Mouse (Mus musculus) forebrain, embryonic 13.5 days (tissue): ENCODE measurements around the gene D16Ertd472e. TPM values are rescaled to one million over a fixed set of nuclear protein-coding genes. Genes with fewer than 3 reads are reported as not detected.
A peak's percentile ranks its signal among the peaks of the same experiment; 100 is the strongest.

Experiments
- ATAC-seq: fragments of 200-750 bp; cut with Nextera tagmentation; 2 replicates; pipeline ENCODE4 v1.8.0; 2017
- H3K27ac ChIP-seq: fragments of 300-500 bp; sonication (generic); 2 replicates; pipeline ENCODE4 v1.5.1; 2015; ENCODE audit warnings: inconsistent platforms, mild to moderate bottlenecking, moderate library complexity
- H3K27me3 ChIP-seq: fragments of 300-500 bp; sonication (generic); 2 replicates; pipeline ENCODE4 v1.6.1; 2015; ENCODE audit warnings: mild to moderate bottlenecking, inconsistent platforms
- H3K36me3 ChIP-seq: fragments of 300-500 bp; sonication (generic); 2 replicates; pipeline ENCODE4 v1.6.1; 2015; ENCODE audit warnings: mild to moderate bottlenecking, inconsistent platforms; ENCODE audit not compliant: poor library complexity, severe bottlenecking
- H3K4me1 ChIP-seq: fragments of 300-500 bp; sonication (generic); 2 replicates; pipeline ENCODE4 v1.6.1; 2015; ENCODE audit warnings: inconsistent platforms
- H3K4me2 ChIP-seq: fragments of 300-500 bp; sonication (generic); 2 replicates; pipeline ENCODE4 v1.6.1; 2015; ENCODE audit warnings: inconsistent platforms, mild to moderate bottlenecking, moderate library complexity
- H3K4me3 ChIP-seq: fragments of 300-500 bp; sonication (generic); 2 replicates; pipeline ENCODE4 v1.5.1; 2015; ENCODE audit warnings: mild to moderate bottlenecking, inconsistent platforms
- H3K9ac ChIP-seq: fragments of 300-500 bp; sonication (generic); 2 replicates; pipeline ENCODE4 v1.6.1; 2015; ENCODE audit warnings: mild to moderate bottlenecking, inconsistent platforms
- H3K9me3 ChIP-seq: fragments of 300-500 bp; sonication (generic); replicated peaks from 2 replicates; pipeline ENCODE4 v1.6.1; 2016; ENCODE audit warnings: inconsistent platforms
- WGBS: fragments of 180-500 bp; shearing (Covaris S2); methylation state at CpG from one replicate; pipeline ENCODE4 v1.1.7; 2015; 5-methylcytosine and 5-hydroxymethylcytosine counted together
- polyA plus RNA-seq: library from polyadenylated mRNA; unstranded; fragments of >200 nt; fragmentation: Nextera tagmentation; extraction: Ambion mirVana; gene quantifications from 2 replicates; pipeline ENCODE4 v1.2.1, GENCODE M21; 2015

Gene D16Ertd472e
- polyA plus RNA-seq, 1 experiment from 2014 or later, result 12.9 TPM

DNA sequence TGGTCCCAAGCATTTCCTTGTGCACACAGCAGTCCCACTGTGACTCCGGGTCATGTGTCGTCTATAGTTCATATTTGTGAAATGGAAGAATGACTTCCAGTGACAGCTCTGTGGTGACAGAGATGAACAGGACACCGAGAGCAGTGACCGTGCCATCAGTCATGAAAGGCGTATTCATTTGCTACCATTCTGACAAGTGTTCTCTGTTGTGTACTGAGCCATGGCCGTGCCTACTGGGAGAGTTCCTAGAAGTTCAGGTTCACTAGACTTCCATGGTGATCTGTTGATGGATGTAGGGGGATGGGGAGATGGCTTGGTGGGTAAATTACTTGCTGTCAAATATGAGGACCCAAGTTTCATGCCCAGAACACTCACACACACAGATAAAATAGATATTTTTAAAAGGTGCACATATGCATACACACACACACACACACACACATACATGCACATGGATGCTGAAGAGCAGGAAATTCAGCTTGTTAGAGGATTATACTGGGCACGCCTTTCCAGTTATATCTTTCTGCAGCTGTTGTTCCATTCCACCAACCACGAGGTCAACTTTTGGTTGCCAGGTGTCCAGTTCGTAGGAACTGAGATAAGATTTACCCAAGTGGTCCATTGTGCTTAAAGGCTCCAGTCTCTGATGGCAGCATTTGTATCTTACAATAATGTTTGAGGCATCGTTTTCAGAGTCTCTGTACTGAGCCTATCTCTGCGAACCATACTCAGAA lies 9.3 kb upstream of the D16Ertd472e start:
- no peaks in the 10 kb centered on the region for H3K36me3 ChIP-seq
- no peaks in the 10 kb centered on the region for H3K9me3 ChIP-seq
- H3K4me1 ChIP-seq, result no peaks in the 10 kb centered on the region
- H3K4me3 ChIP-seq, result no peak overlapping the region
- no peak overlapping the region for H3K9ac ChIP-seq
- no peak overlapping the region for H3K27ac ChIP-seq
- H3K27me3 ChIP-seq, result no peaks in the 10 kb centered on the region
- no peak for ATAC-seq
- WGBS, result 88% methylated on average over 11 of the region's 11 CpGs
- no peak overlapping the region for H3K4me2 ChIP-seq

GRCm38 (mm10) chr16:78585163-78585562 lies 8.7 kb upstream of the D16Ertd472e start:
- no peaks in the 10 kb centered on the region for H3K36me3 ChIP-seq
- H3K27me3 ChIP-seq, result no peaks in the 10 kb centered on the region
- no peak overlapping the region for H3K4me3 ChIP-seq
- H3K9ac ChIP-seq, result no peak overlapping the region
- no peaks in the 10 kb centered on the region for H3K4me1 ChIP-seq
- WGBS, result 91% methylated on average over 4 of the region's 4 CpGs
- no peaks in the 10 kb centered on the region for H3K9me3 ChIP-seq
- no peak overlapping the region for H3K4me2 ChIP-seq
- H3K27ac ChIP-seq, result no peak overlapping the region
- no peak for ATAC-seq

- Histone ChIP-seq H3K4me3 (no peak overlapping the region), H3K4me2 (no peak overlapping the region), H3K27ac (no peak overlapping the region), H3K9ac (no peak overlapping the region), H3K27me3 (no peaks in the 10 kb centered on the region), H3K9me3 (no peaks in the 10 kb centered on the region), H3K4me1 (no peaks in the 10 kb centered on the region), H3K36me3 (no peaks in the 10 kb centered on the region)
- 92% methylated on average over 4 of the region's 4 CpGs for WGBS
- no peak for ATAC-seq
Observed at GRCm38 (mm10) chr16:78583968-78584367, 7.5 kb upstream of the D16Ertd472e start.

DNA sequence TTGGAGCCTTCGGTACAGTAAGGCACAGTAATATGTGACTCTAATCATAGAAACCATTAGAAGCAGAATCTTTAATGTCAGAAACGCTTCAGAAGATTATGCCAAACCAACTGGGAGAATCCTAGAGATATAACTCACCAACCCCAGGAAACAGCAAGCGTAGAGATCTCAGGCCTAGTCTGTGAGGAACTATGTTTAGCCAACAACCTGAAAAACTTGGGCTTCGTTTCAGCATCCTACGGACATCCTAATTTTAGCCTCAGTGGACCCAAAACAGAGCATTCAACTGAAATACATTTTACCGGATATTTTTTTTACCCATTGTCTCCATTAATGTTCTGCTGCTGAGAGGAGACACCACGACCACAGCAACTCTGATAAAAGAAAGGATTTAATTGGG lies 3.9 kb upstream of the D16Ertd472e start:
- Histone ChIP-seq H3K36me3 (no peaks in the 10 kb centered on the region), H3K4me3 (no peak overlapping the region), H3K27ac (no peak overlapping the region), H3K4me1 (0 out of 2 replicates have a peak, but pooled peaks cover 6% of the 10 kb centered on the region), H3K9me3 (no peaks in the 10 kb centered on the region), H3K27me3 (no peaks in the 10 kb centered on the region), H3K4me2 (no peak overlapping the region), H3K9ac (no peak overlapping the region)
- ATAC-seq, result no peak
- 94% methylated on average over 7 of the region's 7 CpGs for WGBS

GRCm38 (mm10) chr16:78579386-78579785 lies 2.9 kb upstream of the D16Ertd472e start:
- no peak overlapping the region for H3K27ac ChIP-seq
- WGBS, result 89% methylated on average over 4 of the region's 4 CpGs

DNA sequence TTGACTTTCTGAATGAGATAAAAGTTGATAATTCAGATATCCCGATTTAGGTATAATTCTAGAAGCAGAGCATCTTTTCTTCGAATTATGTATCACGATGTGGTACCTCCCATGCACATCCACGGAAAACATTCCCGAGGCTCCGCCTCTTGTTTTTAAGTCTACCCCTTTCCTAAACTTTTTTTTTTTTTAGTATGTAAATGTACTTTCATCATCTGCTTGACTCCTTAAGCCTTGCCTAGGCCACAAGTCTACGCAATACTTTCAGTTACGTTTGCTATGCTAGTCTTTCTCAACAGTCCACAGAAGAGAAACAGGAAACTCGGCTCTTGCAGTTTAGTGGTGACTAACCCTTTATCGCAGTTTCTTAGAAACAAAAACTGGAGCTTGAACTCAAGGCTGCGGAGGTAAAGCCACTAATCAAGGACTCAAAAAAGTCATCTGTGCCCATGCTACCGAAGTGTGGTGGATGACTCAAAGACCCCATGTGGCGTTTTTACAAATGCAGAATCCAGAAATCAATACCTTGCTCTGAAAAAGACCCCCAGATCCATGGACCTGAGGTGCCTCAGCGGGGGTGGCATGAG lies 670 bp upstream of the D16Ertd472e start:
- no peaks in the 10 kb centered on the region for H3K27me3 ChIP-seq
- H3K27ac ChIP-seq, result no peak overlapping the region
- H3K9ac ChIP-seq, result peak overlapping the region; percentile 81
- H3K36me3 ChIP-seq, result no peaks in the 10 kb centered on the region
- H3K4me3 ChIP-seq, result peak overlapping the region; percentile 74
- ATAC-seq, result peak; percentile 4
- no peaks in the 10 kb centered on the region for H3K9me3 ChIP-seq
- H3K4me1 ChIP-seq, result peaks cover 30% of the 10 kb centered on the region
- H3K4me2 ChIP-seq, result peak overlapping the region; percentile 67
- WGBS, result 24% methylated on average over 14 of the region's 14 CpGs

More at GRCm38 (mm10) chr16:78579386-78579785, 2.9 kb upstream of the D16Ertd472e start:
- no peak overlapping the region for H3K4me3 ChIP-seq
- no peaks in the 10 kb centered on the region for H3K9me3 ChIP-seq
- no peaks in the 10 kb centered on the region for H3K27me3 ChIP-seq
- ATAC-seq, result no peak
- no peak overlapping the region for H3K4me2 ChIP-seq
- peaks cover 12% of the 10 kb centered on the region for H3K4me1 ChIP-seq
- no peak overlapping the region for H3K9ac ChIP-seq
- no peaks in the 10 kb centered on the region for H3K36me3 ChIP-seq

- Histone ChIP-seq H3K9ac (peak overlapping the region; percentile 81), H3K9me3 (no peaks in the 10 kb centered on the region), H3K27me3 (no peaks in the 10 kb centered on the region), H3K4me1 (peaks cover 30% of the 10 kb centered on the region), H3K4me3 (peak overlapping the region; percentile 74), H3K27ac (peak overlapping the region; percentile 80), H3K4me2 (peak overlapping the region; percentile 67), H3K36me3 (no peaks in the 10 kb centered on the region)
- WGBS, result under 1% methylated on average over 41 of the region's 41 CpGs
- peak; percentile 82 for ATAC-seq
Observed at GRCm38 (mm10) chr16:78575852-78576477, 543 bp downstream of the D16Ertd472e start.

- Histone ChIP-seq H3K9me3 (no peaks in the 10 kb centered on the region), H3K4me3 (peak overlapping the region; percentile 74), H3K27me3 (no peaks in the 10 kb centered on the region), H3K36me3 (no peaks in the 10 kb centered on the region), H3K4me1 (peaks cover 30% of the 10 kb centered on the region), H3K9ac (peak overlapping the region; percentile 81), H3K27ac (no peak overlapping the region), H3K4me2 (peak overlapping the region; percentile 67)
- 34% methylated on average over 4 of the region's 4 CpGs for WGBS
- no peak for ATAC-seq
Observed at GRCm38 (mm10) chr16:78575190-78575851, 1.2 kb downstream of the D16Ertd472e start.

DNA sequence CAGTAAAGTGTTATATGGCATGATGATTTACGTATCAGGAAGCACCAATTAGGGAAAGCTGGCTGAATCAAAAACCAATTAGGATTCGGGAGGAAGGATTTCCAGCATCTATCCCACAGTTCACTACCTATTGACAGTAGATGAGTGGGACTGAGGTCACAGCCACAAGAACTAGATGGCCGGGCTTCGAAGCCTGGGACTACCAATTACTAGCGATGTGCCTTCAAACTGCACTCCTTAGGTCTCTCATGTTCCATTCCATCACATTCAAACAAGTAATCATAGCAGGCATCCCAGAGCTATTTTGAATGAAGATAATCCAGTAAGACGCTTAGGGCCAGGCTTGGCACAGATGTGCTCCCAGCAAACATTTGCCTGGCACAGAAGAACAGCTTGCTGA lies 2.3 kb downstream of the D16Ertd472e start:
- H3K4me3 ChIP-seq, result peak overlapping the region; percentile 25
- ATAC-seq, result no peak
- H3K9me3 ChIP-seq, result no peaks in the 10 kb centered on the region
- H3K9ac ChIP-seq, result no peak overlapping the region
- H3K27me3 ChIP-seq, result no peaks in the 10 kb centered on the region
- 20% methylated on average over 6 of the region's 6 CpGs for WGBS
- H3K4me2 ChIP-seq, result peak overlapping the region; percentile 67
- no peak overlapping the region for H3K27ac ChIP-seq
- H3K36me3 ChIP-seq, result no peaks in the 10 kb centered on the region
- H3K4me1 ChIP-seq, result peaks cover 30% of the 10 kb centered on the region

GRCm38 (mm10) chr16:78573016-78573415 lies 3.5 kb downstream of the D16Ertd472e start:
- Histone ChIP-seq H3K4me3 (no peak overlapping the region), H3K9me3 (no peaks in the 10 kb centered on the region), H3K27ac (no peak overlapping the region; the same call in 1 of the 2 replicates), H3K4me2 (0 out of 2 replicates have a peak overlapping the region, but pooled peaks have one; percentile 67), H3K27me3 (no peaks in the 10 kb centered on the region), H3K9ac (no peak overlapping the region), H3K4me1 (peaks cover 30% of the 10 kb centered on the region), H3K36me3 (no peaks in the 10 kb centered on the region)
- 20% methylated on average over 4 of the region's 4 CpGs for WGBS
- ATAC-seq, result no peak

DNA sequence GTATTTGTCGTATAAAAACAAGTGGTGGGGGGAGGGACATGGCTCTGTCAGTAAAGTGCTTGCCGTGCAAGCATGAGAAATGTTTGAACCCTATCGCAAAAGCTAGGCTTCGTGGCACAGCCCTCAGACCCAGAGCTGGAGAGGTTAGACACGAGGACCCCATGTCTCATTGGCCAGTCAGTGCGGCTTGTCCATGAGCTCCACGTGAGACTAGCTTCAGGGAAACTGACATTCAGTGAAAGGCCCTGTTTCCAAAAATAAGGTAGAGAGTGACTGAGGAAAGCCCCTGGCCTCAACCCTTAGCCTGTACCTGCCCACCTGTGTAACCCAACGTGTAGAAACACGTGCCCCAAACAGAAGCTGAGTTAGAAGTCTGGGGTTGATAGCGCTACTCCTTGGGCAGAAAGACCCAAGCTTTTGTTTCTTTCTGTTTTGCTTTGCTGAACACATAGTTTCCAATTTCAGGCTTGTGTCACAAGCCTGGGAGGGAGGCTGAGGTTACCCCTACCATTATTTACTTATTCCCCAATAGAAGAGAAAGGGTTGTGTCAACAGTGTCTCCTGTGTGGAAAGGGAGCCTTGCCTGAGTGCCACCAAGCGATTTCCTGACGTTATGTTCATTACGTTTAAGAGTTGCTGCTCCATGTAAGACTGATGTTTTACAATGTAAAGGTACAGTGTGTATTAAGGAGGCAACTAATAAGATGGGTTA lies 12.2 kb downstream of the D16Ertd472e start:
- no peak overlapping the region for H3K4me2 ChIP-seq
- no peak for ATAC-seq
- H3K4me3 ChIP-seq, result no peak overlapping the region
- H3K4me1 ChIP-seq, result no peaks in the 10 kb centered on the region
- H3K27me3 ChIP-seq, result no peaks in the 10 kb centered on the region
- no peak overlapping the region for H3K27ac ChIP-seq
- no peak overlapping the region for H3K9ac ChIP-seq
- 92% methylated on average over 13 of the region's 13 CpGs for WGBS
- H3K9me3 ChIP-seq, result no peaks in the 10 kb centered on the region
- H3K36me3 ChIP-seq, result peaks cover 38% of the 10 kb centered on the region
